In the genomic region with DNA sequence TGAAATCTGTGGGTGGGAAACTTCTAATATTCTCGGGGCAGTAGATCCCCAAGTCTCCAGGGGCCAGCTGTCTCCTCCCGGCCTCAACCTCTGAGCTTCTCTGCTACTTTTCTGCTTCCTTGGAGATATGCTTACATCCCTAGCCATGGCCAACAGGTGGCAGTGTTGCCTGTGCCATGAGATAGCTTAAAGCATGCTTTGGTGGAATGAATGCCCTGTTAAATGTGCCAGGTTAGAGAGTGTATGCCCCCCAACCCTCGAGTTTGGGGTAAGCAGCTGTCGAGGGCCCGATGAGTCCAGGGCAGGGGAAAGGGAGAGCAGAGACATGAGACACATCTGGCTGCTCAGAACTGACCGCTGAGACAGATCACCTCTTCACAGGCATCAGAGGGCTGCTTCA, we compare ENCODE assay signal across 8 mouse cellular contexts. TPM values are rescaled to one million over a fixed set of nuclear protein-coding genes. Genes with fewer than 3 reads are reported as not detected.
DNase-seq lines count a peak whose midpoint lies in the region; ATAC-seq and TF ChIP-seq lines count a peak whose summit lies in the region.

No protein-coding gene starts in this region.

- no peaks in the 10 kb centered on the region for H3K27me3 ChIP-seq in forebrain, embryonic 14.5 days (replicated peaks; ENCODE audit: control insufficient read depth, insufficient read depth, low read length)
- H3K27me3 ChIP-seq in hindbrain, embryonic 11.5 days (ENCODE audit: control insufficient read depth, insufficient read depth, low read length) = no peaks in the 10 kb centered on the region; the same call in 1 of the 2 replicates

- peaks cover 23% of the 10 kb centered on the region for H3K36me3 ChIP-seq in ES-E14 (ENCODE audit: control insufficient read depth, insufficient read depth, low read length, poor library complexity, severe bottlenecking)
- H3K36me3 ChIP-seq in forebrain, embryonic 14.5 days (ENCODE audit: control insufficient read depth, insufficient read depth, low read length) = peaks cover 40% of the 10 kb centered on the region
- peaks cover 13% of the 10 kb centered on the region for H3K36me3 ChIP-seq in hindbrain, embryonic 11.5 days (ENCODE audit: control insufficient read depth, insufficient read depth, low read length)

- 13% methylated on average over 6 of the region's 6 CpGs for WGBS in forebrain, embryonic 14.5 days
- WGBS in hindbrain, embryonic 11.5 days = 12% methylated on average over 6 of the region's 6 CpGs

- H3K4me2 ChIP-seq in forebrain, embryonic 14.5 days (ENCODE audit: low read length) = no peak overlapping the region
- no peak overlapping the region for H3K4me2 ChIP-seq in hindbrain, embryonic 11.5 days (replicated peaks; ENCODE audit: low read depth, low read length)

- H3K9ac ChIP-seq in ES-E14 (ENCODE audit: insufficient read depth, low read depth, low read length, poor library complexity, severe bottlenecking) = no peak overlapping the region
- H3K9ac ChIP-seq in forebrain, embryonic 14.5 days (ENCODE audit: low read length) = no peak overlapping the region
- no peak overlapping the region for H3K9ac ChIP-seq in hindbrain, embryonic 11.5 days (ENCODE audit: low read depth, low read length)

- H3K27ac ChIP-seq in ES-E14 (ENCODE audit: insufficient read depth, low read depth, low read length, poor library complexity, severe bottlenecking) = no peak overlapping the region
- H3K27ac ChIP-seq in forebrain, embryonic 14.5 days (ENCODE audit: low read depth, low read length) = no peak overlapping the region
- H3K27ac ChIP-seq in hindbrain, embryonic 11.5 days (ENCODE audit: low read depth, low read length) = no peak overlapping the region

- H3K9me3 ChIP-seq in ES-E14 (ENCODE audit: control insufficient read depth, insufficient read depth, low read depth, low read length) = no peaks in the 10 kb centered on the region
- no peaks in the 10 kb centered on the region; the same call in 1 of the 2 replicates for H3K9me3 ChIP-seq in forebrain, embryonic 14.5 days (replicated peaks; ENCODE audit: control insufficient read depth, low read length)
- no peaks in the 10 kb centered on the region for H3K9me3 ChIP-seq in hindbrain, embryonic 11.5 days (ENCODE audit: control insufficient read depth, low read length)

- H3K4me1 ChIP-seq in ES-E14 (ENCODE audit: control insufficient read depth in 2 of 2, insufficient read depth in 2 of 2, low read length in 2 of 2, poor library complexity in 1 of 2) = peaks cover 2 to 19% of the 10 kb centered on the region in 2 experiments; a peak in 2 of 4 replicates
- no peaks in the 10 kb centered on the region for H3K4me1 ChIP-seq in forebrain, embryonic 14.5 days (ENCODE audit: control insufficient read depth, insufficient read depth, low read length)
- peaks cover 7% of the 10 kb centered on the region for H3K4me1 ChIP-seq in hindbrain, embryonic 11.5 days (replicated peaks; ENCODE audit: control insufficient read depth, insufficient read depth, low read length)

- DNase-seq in ES-E14 (ENCODE audit: low read depth, low spot score) = peak; percentile 85
- DNase-seq in c-Kit-negative CD71-positive TER-119-positive erythroid progenitor cells, embryonic 14.5 days (ENCODE audit: low read depth, low spot score) = peak; percentile 63
- peak; percentile 91 for DNase-seq in forebrain, embryonic 14.5 days (ENCODE audit: low spot score)
- DNase-seq in hindbrain, embryonic 11.5 days (ENCODE audit: low spot score) = peak; percentile 86
- peak; percentile 72 to 81 for DNase-seq in layer of hippocampus, postnatal 14 days (ENCODE audit: low spot score in 2 of 2)
- peak; percentile 83 for DNase-seq in lung, postnatal 10 days
- DNase-seq in ovary, postnatal 36 days (ENCODE audit: low spot score) = peak; percentile 71
- DNase-seq in thymus, postnatal 14 days = peak; percentile 71

- peak; percentile 29; the same call in 1 of the 2 replicates for ATAC-seq in forebrain, embryonic 14.5 days
- ATAC-seq in hindbrain, embryonic 11.5 days (ENCODE audit: low FRiP score) = no peak

- in situ Hi-C loops in ES-E14 (cut with MboI; ENCODE audit: low sequenced_read_pairs in 2 of 2, unreplicated experiment in 2 of 2) = no loop called here

- no peak overlapping the region for H3K4me3 ChIP-seq in ES-E14 (ENCODE audit: insufficient read depth in 1 of 2, low read depth in 1 of 2, low read length in 2 of 2, poor library complexity in 1 of 2, severe bottlenecking in 1 of 2)
- H3K4me3 ChIP-seq in forebrain, embryonic 14.5 days (ENCODE audit: low read depth, low read length) = no peak overlapping the region
- no peak overlapping the region for H3K4me3 ChIP-seq in hindbrain, embryonic 11.5 days (ENCODE audit: low read depth, low read length)

TF ChIP-seq in ES-E14, 5 proteins besides CTCF, POLR2A, EP300 and RAD21:
- TF ChIP-seq ZC3H11A (IDR thresholded peaks at IDR 0.05; ENCODE audit: borderline replicate concordance, low read depth, low read length) (peak; percentile 67; the same call in 1 of the 2 replicates), ZNF384 (IDR thresholded peaks at IDR 0.05; ENCODE audit: low read depth, low read length) (no peak)

RNA-seq across cellular contexts. Expression of a gene that starts 18.4 kb away (rescaled TPM):
- total RNA-seq in ES-E14 (2012; rRNA removed) = 0.18 TPM in 1 of 2 replicates, not detected in the other
- 0.62 and 0.81 TPM in 2 replicates for polyA plus RNA-seq in forebrain, embryonic 14.5 days (2014; fragmentation: Nextera tagmentation; extraction: Ambion mirVana)
- 0.53 TPM in 1 of 2 replicates, not detected in the other for polyA plus RNA-seq in hindbrain, embryonic 11.5 days (2014; fragmentation: Nextera tagmentation; extraction: Ambion mirVana)
- 1 to 10 TPM; 1.1 to 1.4 TPM for total RNA-seq in layer of hippocampus, postnatal 14 days (2021)

RNA-seq across cellular contexts. Expression of a gene that starts 18.5 kb away (rescaled TPM):
- 2.2 and 3.4 TPM in 2 replicates for total RNA-seq in ES-E14 (2012; rRNA removed)
- 7.2 and 8.0 TPM in 2 replicates for polyA plus RNA-seq in forebrain, embryonic 14.5 days (2014; fragmentation: Nextera tagmentation; extraction: Ambion mirVana)
- polyA plus RNA-seq in hindbrain, embryonic 11.5 days (2014; fragmentation: Nextera tagmentation; extraction: Ambion mirVana) = 11.4 and 13.1 TPM in 2 replicates
- 1 to 10 TPM; 3.5 to 5.1 TPM for total RNA-seq in layer of hippocampus, postnatal 14 days (2021)
